Mouse (Mus musculus) liver, postnatal 0 days (tissue): ENCODE measurements around the gene Acot6. TPM values are rescaled to one million over a fixed set of nuclear protein-coding genes. Genes with fewer than 3 reads are reported as not detected.

Experiments
- ATAC-seq: fragments of 200-750 bp; cut with Nextera tagmentation; 2 replicates; pipeline ENCODE4 v1.8.0; 2017; ENCODE audit warnings: mild to moderate bottlenecking, moderate library complexity
- DNase-seq: peaks from one replicate; pipeline ENCODE4 v3.0.0-alpha.2; 2016
- H3K27ac ChIP-seq: fragments of 300-500 bp; sonication (generic); 2 replicates; pipeline ENCODE4 v1.5.1; 2014; ENCODE audit warnings: antibody characterized with exemption, moderate library complexity, mild to moderate bottlenecking, low read depth
- H3K27me3 ChIP-seq: fragments of 300-500 bp; sonication (generic); 2 replicates; pipeline ENCODE4 v1.6.1; 2014; ENCODE audit warnings: low read length, control low read depth, mixed read lengths; ENCODE audit not compliant: insufficient read depth
- H3K36me3 ChIP-seq: fragments of 300-500 bp; sonication (generic); replicated peaks from 2 replicates; pipeline ENCODE4 v1.6.1; 2014; ENCODE audit warnings: mild to moderate bottlenecking, control low read depth, low read length, moderate library complexity, mixed read lengths; ENCODE audit not compliant: insufficient read depth
- H3K4me1 ChIP-seq: fragments of 300-500 bp; sonication (generic); 2 replicates; pipeline ENCODE4 v1.6.1; 2014; ENCODE audit warnings: antibody characterized with exemption, mild to moderate bottlenecking, control low read depth; ENCODE audit not compliant: insufficient read depth
- H3K4me2 ChIP-seq: fragments of 300-500 bp; sonication (generic); 2 replicates; pipeline ENCODE4 v1.6.1; 2014; ENCODE audit warnings: low read depth, mild to moderate bottlenecking, low read length, moderate library complexity, mixed read lengths
- H3K4me3 ChIP-seq: fragments of 300-500 bp; sonication (generic); 2 replicates; pipeline ENCODE4 v1.5.1; 2014; ENCODE audit warnings: low read depth, low read length
- H3K9ac ChIP-seq: fragments of 300-500 bp; sonication (generic); replicated peaks from 2 replicates; pipeline ENCODE4 v1.6.1; 2014; ENCODE audit warnings: mild to moderate bottlenecking, moderate library complexity
- H3K9me3 ChIP-seq: fragments of 300-500 bp; sonication (generic); 2 replicates; pipeline ENCODE4 v1.6.1; 2016; ENCODE audit warnings: mild to moderate bottlenecking, control low read depth, low read length, mixed read lengths
- CTCF ChIP-seq: sonication (generic); IDR thresholded peaks from 2 replicates; pipeline ENCODE4 v1.5.1; 2016; ENCODE audit warnings: antibody characterized with exemption, low read depth
- EP300 ChIP-seq: IDR thresholded peaks from 2 replicates; pipeline ENCODE4 v1.6.1; 2016; ENCODE audit warnings: antibody characterized with exemption, low read depth, mild to moderate bottlenecking
- WGBS: fragments of 180-500 bp; shearing (Covaris S2); extraction: QIAGEN DNeasy Blood & Tissue Kit; methylation state at CpG from one replicate; pipeline ENCODE4 v1.1.7; 2014; ENCODE audit not compliant: insufficient replicate concordance; 5-methylcytosine and 5-hydroxymethylcytosine counted together
- polyA plus RNA-seq: library from polyadenylated mRNA; unstranded; fragments of >200 nt; fragmentation: Nextera tagmentation; extraction: Ambion mirVana; gene quantifications from 2 replicates; pipeline ENCODE4 v1.2.1, GENCODE M21; 2015

The Acot6 gene
- polyA plus RNA-seq, 1 experiment from 2014 or later, result 1.9 TPM

- no peak overlapping the region for H3K9ac ChIP-seq
- WGBS, result 62% methylated on average over 4 of the region's 4 CpGs
- ATAC-seq (peak; percentile 60; the same call in 1 of the 2 replicates), DNase-seq (no peak)
- H3K4me2 ChIP-seq, result no peak overlapping the region
- H3K4me1 ChIP-seq, result no peaks in the 10 kb centered on the region
- TF ChIP-seq CTCF, result no peak
- no peak for TF ChIP-seq EP300
- peaks cover 5% of the 10 kb centered on the region; the same call in 1 of the 2 replicates for H3K36me3 ChIP-seq
- H3K4me3 ChIP-seq, result no peak overlapping the region
- no peaks in the 10 kb centered on the region for H3K27me3 ChIP-seq
- no peaks in the 10 kb centered on the region for H3K9me3 ChIP-seq
- H3K27ac ChIP-seq, result no peak overlapping the region
Observed at GRCm38 (mm10) chr12:84140135-84140534, 39.7 kb downstream of the Acot6 start.

- Histone ChIP-seq H3K4me1 (no peaks in the 10 kb centered on the region), H3K9ac (no peak overlapping the region), H3K9me3 (no peaks in the 10 kb centered on the region), H3K4me2 (no peak overlapping the region), H3K36me3 (peaks cover 5% of the 10 kb centered on the region; the same call in 1 of the 2 replicates), H3K27me3 (no peaks in the 10 kb centered on the region), H3K27ac (no peak overlapping the region), H3K4me3 (no peak overlapping the region)
- TF ChIP-seq EP300 (no peak), CTCF (no peak)
- no peak for ATAC-seq
- 78% methylated on average over 4 of the region's 4 CpGs for WGBS
- DNase-seq, result no peak
Observed at GRCm38 (mm10) chr12:84141271-84141670, 40.8 kb downstream of the Acot6 start.

- Histone ChIP-seq H3K36me3 (0 out of 2 replicates have a peak, but pooled peaks cover 3% of the 10 kb centered on the region), H3K4me1 (no peaks in the 10 kb centered on the region), H3K27ac (no peak overlapping the region), H3K9ac (no peak overlapping the region), H3K9me3 (no peaks in the 10 kb centered on the region), H3K4me3 (no peak overlapping the region), H3K4me2 (no peak overlapping the region), H3K27me3 (no peaks in the 10 kb centered on the region)
- peak; percentile 10 for DNase-seq
- no peak for TF ChIP-seq EP300
- TF ChIP-seq CTCF, result no peak
- no peak for ATAC-seq
- WGBS, result 76% methylated on average over 14 of the region's 14 CpGs
Observed at GRCm38 (mm10) chr12:84142281-84143050, 42.0 kb downstream of the Acot6 start.

- peaks cover 40% of the 10 kb centered on the region for H3K4me1 ChIP-seq
- peak; percentile 62 for ATAC-seq
- no peaks in the 10 kb centered on the region for H3K27me3 ChIP-seq
- H3K27ac ChIP-seq, result no peak within 1 kb of the TSS
- TF ChIP-seq CTCF (peak; percentile 62), EP300 (no peak)
- DNase-seq, result peak; percentile 83
- H3K4me3 ChIP-seq, result peak within 1 kb of the TSS; percentile 53
- 7% methylated on average over 50 of the region's 50 CpGs for WGBS
- no peaks in the 10 kb centered on the region for H3K9me3 ChIP-seq
- H3K9ac ChIP-seq, result peak within 1 kb of the TSS; percentile 23
- H3K36me3 ChIP-seq, result peaks cover 21% of the 10 kb centered on the region
- peak within 1 kb of the TSS; percentile 76 for H3K4me2 ChIP-seq
Observed at GRCm38 (mm10) chr12:84147954-84148621, 47.6 kb downstream of the Acot6 start, which contains the start of gene Pnma1. TSS of gene Pnma1 (minus strand) at chr12:84148489.

- H3K4me2 ChIP-seq, result peak overlapping the region; percentile 76
- DNase-seq (peak; percentile 15), ATAC-seq (no peak)
- no peak for TF ChIP-seq EP300
- H3K4me1 ChIP-seq, result peaks cover 45% of the 10 kb centered on the region
- 24% methylated on average over 10 of the region's 10 CpGs for WGBS
- peak overlapping the region; percentile 53 for H3K4me3 ChIP-seq
- no peak overlapping the region for H3K9ac ChIP-seq
- H3K9me3 ChIP-seq, result no peaks in the 10 kb centered on the region
- H3K36me3 ChIP-seq, result peaks cover 26% of the 10 kb centered on the region
- no peak overlapping the region for H3K27ac ChIP-seq
- H3K27me3 ChIP-seq, result no peaks in the 10 kb centered on the region
Observed at GRCm38 (mm10) chr12:84148622-84149012, 48.2 kb downstream of the Acot6 start.

- 96% methylated on average over 15 of the region's 15 CpGs for WGBS
- no peak for TF ChIP-seq EP300
- TF ChIP-seq CTCF, result no peak
- Histone ChIP-seq H3K4me2 (no peak overlapping the region), H3K4me3 (no peak overlapping the region), H3K4me1 (peaks cover 45% of the 10 kb centered on the region), H3K9ac (no peak overlapping the region), H3K9me3 (no peaks in the 10 kb centered on the region), H3K27ac (peak overlapping the region; percentile 89; the same call in 1 of the 2 replicates), H3K36me3 (peaks cover 37% of the 10 kb centered on the region), H3K27me3 (no peaks in the 10 kb centered on the region)
- ATAC-seq (no peak), DNase-seq (no peak)
Observed at GRCm38 (mm10) chr12:84149971-84150370, 49.5 kb downstream of the Acot6 start.
